ENCODE assay signal across 13 mouse cellular contexts in the genomic region with DNA sequence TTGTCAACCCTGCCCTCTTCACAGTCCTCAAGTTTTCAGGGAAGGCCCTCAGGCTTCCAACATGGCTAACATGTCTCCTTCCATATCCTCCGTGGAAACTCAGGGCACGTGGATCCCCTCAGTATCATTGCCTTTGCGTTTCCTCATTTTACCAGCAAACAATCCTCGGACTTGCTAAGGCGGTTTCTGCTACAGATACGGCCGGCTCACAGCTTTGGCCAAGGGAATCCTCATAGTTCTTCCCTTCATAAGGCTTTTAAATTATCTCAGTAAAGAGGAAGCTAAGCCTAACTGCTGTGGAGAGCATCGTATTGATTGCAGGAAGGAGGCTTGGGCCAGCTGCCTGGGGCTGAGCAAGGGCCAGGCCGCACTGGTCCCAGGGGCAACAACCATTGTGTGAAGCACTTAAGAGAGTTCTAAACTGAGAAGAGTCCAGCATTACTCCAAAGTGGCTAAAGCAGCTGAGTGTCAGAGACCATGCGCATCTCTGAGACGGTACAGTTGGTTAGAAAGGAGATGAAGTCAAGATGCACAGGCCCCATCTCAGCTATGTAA. TPM values are rescaled to one million over a fixed set of nuclear protein-coding genes. Genes with fewer than 3 reads are reported as not detected.
DNase-seq lines count a peak whose midpoint lies in the region.
"Had no signal": no experiment of that assay in that cellular context is flagged by ENCODE, and none has a peak within 500 bp of the region (broad histone marks: within the 10 kb centered on the region; RNA-seq: fewer than 3 reads in every experiment).

No protein-coding gene starts in this region.

- peak; percentile 14 for DNase-seq in heart, adult 8-10 months (ENCODE audit: low spot score)
- no peak for DNase-seq in heart, postnatal 36 days
- peak; percentile 53 for DNase-seq in gastrocnemius, postnatal 25 days
- peak; percentile 48 to 58 for DNase-seq in heart, postnatal 10 days
- DNase-seq in T-cell, adult 2 months (ENCODE audit: low spot score) = no peak
- no peak for DNase-seq in kidney, postnatal 14 days
- DNase-seq in lung, postnatal 10 days = no peak
- DNase-seq: adrenal gland, adult 8-10 months; adrenal gland, postnatal 36 days; cerebellum, adult 9-10 months; cerebellum, postnatal 25 days; kidney, adult 11 months; kidney, adult 9 months had no signal

- intact Hi-C loops in heart, postnatal 36 days (cut with DNase I) = loop anchor here (10.0 kb wide), 1 partner anchor 540 kb away; no protein-coding TSS in a partner anchor
- intact Hi-C loops in heart, postnatal 10 days (cut with DNase I) = no loop called here

RNA-seq across cellular contexts. Expression of a gene that starts 32.3 kb away (rescaled TPM):
- 10 to 100 TPM in 2 of 4 experiments, 1 to 10 TPM in 2; 9.0 to 11.7 (median 10.7) TPM for total RNA-seq in heart, adult 8-10 months (2022)
- 10 to 100 TPM; 10.6 to 11.8 TPM for total RNA-seq in heart, postnatal 36 days (2021)
- 1 to 10 TPM; 7.8 to 8.1 TPM for total RNA-seq in gastrocnemius, postnatal 25 days (2021)
- total RNA-seq in heart, postnatal 10 days (2021) = 10 to 100 TPM; 13.0 to 13.3 TPM

RNA-seq across cellular contexts. Expression of a gene that starts 49.3 kb away (rescaled TPM):
- total RNA-seq in heart, adult 8-10 months (2022) = 10 to 100 TPM; 13.8 to 20.0 (median 16.1) TPM
- 10 to 100 TPM; 15.3 to 18.8 TPM for total RNA-seq in heart, postnatal 36 days (2021)
- total RNA-seq in gastrocnemius, postnatal 25 days (2021) = 1 to 10 TPM; 2.6 to 6.0 TPM
- total RNA-seq in heart, postnatal 10 days (2021) = 10 to 100 TPM; 27.1 to 34.8 TPM

Comparison
In these comparisons a context has a peak if more than half of its experiments do, and no peak if none do; other contexts are left out.
1. DNase-seq: peak in heart, adult 8-10 months (single experiment), gastrocnemius, postnatal 25 days (single experiment) and heart, postnatal 10 days (2 of 2); none in heart, postnatal 36 days (0 of 2), T-cell, adult 2 months (single experiment), kidney, postnatal 14 days (single experiment) and lung, postnatal 10 days (single experiment).